Mouse (Mus musculus) forebrain, embryonic 16.5 days (tissue): ENCODE data around the gene Glmn. TPM values are rescaled to one million over a fixed set of nuclear protein-coding genes. Genes with fewer than 3 reads are reported as not detected.

Source experiments
- ATAC-seq: fragments of 200-750 bp; cut with Nextera tagmentation; 2 replicates; pipeline ENCODE4 v1.8.0; 2017; ENCODE audit warnings: mild to moderate bottlenecking, moderate library complexity
- H3K27ac ChIP-seq: fragments of 300-500 bp; sonication (generic); 2 replicates; pipeline ENCODE4 v1.5.1; 2014; ENCODE audit warnings: low read length, control low read depth
- H3K27me3 ChIP-seq: fragments of 300-500 bp; sonication (generic); replicated peaks from 2 replicates; pipeline ENCODE4 v1.6.1; 2014; ENCODE audit warnings: low read length; ENCODE audit not compliant: control insufficient read depth, insufficient read depth
- H3K36me3 ChIP-seq: fragments of 300-500 bp; sonication (generic); 2 replicates; pipeline ENCODE4 v1.6.1; 2014; ENCODE audit not compliant: control insufficient read depth, insufficient read depth
- H3K4me1 ChIP-seq: fragments of 300-500 bp; sonication (generic); replicated peaks from 2 replicates; pipeline ENCODE4 v1.6.1; 2014; ENCODE audit warnings: low read length; ENCODE audit not compliant: control insufficient read depth, insufficient read depth
- H3K4me2 ChIP-seq: fragments of 300-500 bp; sonication (generic); 2 replicates; pipeline ENCODE4 v1.6.1; 2014; ENCODE audit warnings: mild to moderate bottlenecking, low read length, control low read depth
- H3K4me3 ChIP-seq: fragments of 300-500 bp; sonication (generic); replicated peaks from 2 replicates; pipeline ENCODE4 v1.5.1; 2014; ENCODE audit warnings: mild to moderate bottlenecking, low read length, control low read depth
- H3K9ac ChIP-seq: fragments of 300-500 bp; sonication (generic); replicated peaks from 2 replicates; pipeline ENCODE4 v1.6.1; 2014; ENCODE audit warnings: low read depth, low read length, control low read depth
- H3K9me3 ChIP-seq: fragments of 300-500 bp; sonication (generic); 2 replicates; pipeline ENCODE4 v1.6.1; 2016; ENCODE audit warnings: low read length; ENCODE audit not compliant: control insufficient read depth
- WGBS: fragments of 180-500 bp; shearing (Covaris S2); extraction: QIAGEN DNeasy Blood & Tissue Kit; methylation state at CpG from one replicate; pipeline ENCODE4 v1.1.7; 2014; 5-methylcytosine and 5-hydroxymethylcytosine counted together
- polyA plus RNA-seq: library from polyadenylated mRNA; unstranded; fragments of >200 nt; fragmentation: Nextera tagmentation; extraction: Ambion mirVana; gene quantifications from 2 replicates; pipeline ENCODE4 v1.2.1, GENCODE M21; 2015

Glmn gene
- polyA plus RNA-seq, 1 experiment from 2014 or later, result 34.1 TPM

- peak overlapping the region; percentile 79 for H3K4me3 ChIP-seq
- peak overlapping the region; percentile 71 for H3K4me2 ChIP-seq
- H3K36me3 ChIP-seq, result peaks cover 2% of the 10 kb centered on the region; the same call in 1 of the 2 replicates
- WGBS, result 20% methylated on average over 4 of the region's 4 CpGs
- no peak overlapping the region; the same call in 1 of the 2 replicates for H3K27ac ChIP-seq
- no peaks in the 10 kb centered on the region for H3K27me3 ChIP-seq
- H3K9ac ChIP-seq, result peak overlapping the region; percentile 83
- H3K4me1 ChIP-seq, result peaks cover 11% of the 10 kb centered on the region
- no peak for ATAC-seq
- H3K9me3 ChIP-seq, result no peaks in the 10 kb centered on the region
Measured at GRCm38 (mm10) chr5:107598380-107598779, 692 bp upstream of the Glmn start.

DNA sequence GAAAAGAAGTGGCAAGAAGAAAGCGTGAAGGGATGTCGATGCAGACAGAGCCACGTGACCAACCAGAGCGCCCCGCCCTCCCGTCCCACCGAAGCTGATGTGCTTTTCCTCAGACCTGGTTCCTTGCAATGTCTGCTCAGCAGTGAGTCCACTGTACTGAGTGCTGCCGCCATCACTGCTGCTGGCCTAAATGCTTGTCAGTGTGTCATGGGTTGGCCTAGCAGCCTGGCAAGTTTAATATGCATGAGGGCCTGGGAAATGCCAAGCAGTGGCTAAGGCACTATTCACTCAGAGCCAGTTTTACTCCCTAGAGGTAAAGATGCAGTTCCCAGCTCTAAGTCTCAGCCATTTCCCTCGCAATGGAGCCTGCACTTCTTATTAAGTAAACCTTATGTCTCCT, 28.5 kb downstream of the Glmn start:
- 87% methylated on average over 9 of the region's 9 CpGs for WGBS
- H3K27ac ChIP-seq, result no peak overlapping the region

GRCm38 (mm10) chr5:107556969-107557368, 40.7 kb downstream of the Glmn start:
- Histone ChIP-seq H3K27ac (no peak overlapping the region), H3K36me3 (peaks cover 23% of the 10 kb centered on the region), H3K9ac (no peak overlapping the region), H3K27me3 (no peaks in the 10 kb centered on the region), H3K4me1 (no peaks in the 10 kb centered on the region), H3K9me3 (no peaks in the 10 kb centered on the region), H3K4me2 (no peak overlapping the region), H3K4me3 (no peak overlapping the region)
- 87% methylated on average over 3 of the region's 3 CpGs for WGBS
- ATAC-seq, result no peak

More for the DNA sequence above, 28.5 kb downstream of the Glmn start:
- H3K4me3 ChIP-seq, result no peak overlapping the region
- H3K4me1 ChIP-seq, result no peaks in the 10 kb centered on the region
- no peaks in the 10 kb centered on the region for H3K27me3 ChIP-seq
- no peaks in the 10 kb centered on the region for H3K9me3 ChIP-seq
- H3K36me3 ChIP-seq, result peaks cover 25% of the 10 kb centered on the region
- no peak overlapping the region for H3K4me2 ChIP-seq
- ATAC-seq, result peak; percentile 65
- no peak overlapping the region for H3K9ac ChIP-seq

GRCm38 (mm10) chr5:107554336-107554735, 43.4 kb downstream of the Glmn start:
- H3K36me3 ChIP-seq, result peaks cover 16% of the 10 kb centered on the region
- WGBS, result 89% methylated on average over 5 of the region's 5 CpGs
- no peak for ATAC-seq

DNA sequence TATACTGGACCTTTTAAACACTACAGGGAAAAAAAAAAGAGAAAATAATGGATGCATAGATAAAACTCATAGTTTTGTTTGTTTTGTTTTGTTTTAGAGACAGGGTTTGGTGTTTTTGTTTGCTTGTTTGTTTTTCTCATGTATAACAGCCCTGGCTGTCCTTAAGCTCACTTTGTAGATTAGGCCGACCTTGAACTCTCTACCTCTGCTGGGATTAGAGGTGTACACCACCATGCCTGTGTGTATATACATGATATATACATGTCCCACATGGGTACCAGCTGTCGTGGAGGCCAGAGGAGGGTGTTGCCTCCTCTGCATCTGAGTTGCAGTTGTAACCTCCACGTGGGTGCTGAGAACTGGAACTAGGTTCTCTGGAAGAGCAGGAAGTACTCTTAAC, 49.2 kb downstream of the Glmn start:
- ATAC-seq, result no peak
- no peaks in the 10 kb centered on the region for H3K9me3 ChIP-seq
- no peak overlapping the region for H3K4me2 ChIP-seq
- H3K27ac ChIP-seq, result no peak overlapping the region
- H3K4me3 ChIP-seq, result no peak overlapping the region
- no peak overlapping the region for H3K9ac ChIP-seq
- no peaks in the 10 kb centered on the region for H3K36me3 ChIP-seq
- H3K4me1 ChIP-seq, result no peaks in the 10 kb centered on the region
- WGBS, result 91% methylated on average over 3 of the region's 3 CpGs
- H3K27me3 ChIP-seq, result no peaks in the 10 kb centered on the region

More at GRCm38 (mm10) chr5:107554336-107554735, 43.4 kb downstream of the Glmn start:
- Histone ChIP-seq H3K4me2 (no peak overlapping the region), H3K4me3 (no peak overlapping the region), H3K4me1 (no peaks in the 10 kb centered on the region), H3K27me3 (no peaks in the 10 kb centered on the region), H3K9me3 (no peaks in the 10 kb centered on the region), H3K9ac (no peak overlapping the region), H3K27ac (no peak overlapping the region)

DNA sequence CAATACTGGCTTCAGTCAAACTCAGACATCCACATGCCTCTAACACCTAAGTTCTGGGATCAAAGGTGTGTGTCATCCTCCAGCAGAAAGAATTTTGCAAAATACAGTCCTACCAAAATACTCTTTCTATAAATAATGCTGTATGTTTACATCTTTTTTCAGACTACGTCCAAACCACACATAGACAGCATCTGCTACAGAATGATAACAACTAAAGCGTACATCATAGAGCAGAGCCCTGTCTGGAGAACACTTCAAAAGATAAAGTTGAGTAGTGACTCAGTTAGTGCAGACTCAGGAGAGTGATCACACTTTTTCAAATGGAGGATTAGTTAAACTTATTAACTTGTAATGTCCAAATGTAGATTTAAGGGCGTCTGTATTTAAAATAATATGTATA, 49.7 kb downstream of the Glmn start:
- Histone ChIP-seq H3K27me3 (no peaks in the 10 kb centered on the region), H3K4me2 (no peak overlapping the region), H3K4me1 (no peaks in the 10 kb centered on the region), H3K9ac (no peak overlapping the region), H3K36me3 (no peaks in the 10 kb centered on the region), H3K9me3 (no peaks in the 10 kb centered on the region), H3K4me3 (no peak overlapping the region), H3K27ac (no peak overlapping the region)
- 91% methylated on average over 3 of the region's 3 CpGs for WGBS
- ATAC-seq, result no peak

DNA sequence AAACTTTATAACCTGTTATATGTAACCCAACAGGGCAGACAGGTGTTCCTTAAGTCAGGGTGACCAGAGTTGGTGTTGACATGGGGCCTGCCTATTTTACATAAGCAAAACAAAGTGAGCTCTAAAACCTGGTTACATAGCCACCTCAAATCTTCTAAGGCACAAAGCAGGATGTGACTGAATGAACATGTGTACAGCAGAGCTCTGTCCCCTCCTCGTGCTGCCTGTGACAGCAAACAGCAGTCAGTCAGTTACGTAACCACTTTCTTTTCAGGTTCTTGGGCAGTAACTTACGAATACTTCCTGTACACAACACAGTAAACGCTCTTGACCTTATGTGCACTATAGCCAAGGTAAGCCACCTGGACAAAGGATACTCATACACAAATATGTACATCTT, 51.8 kb downstream of the Glmn start:
- H3K27me3 ChIP-seq, result no peaks in the 10 kb centered on the region
- H3K27ac ChIP-seq, result no peak overlapping the region
- H3K36me3 ChIP-seq, result no peaks in the 10 kb centered on the region
- H3K4me1 ChIP-seq, result peaks cover 4% of the 10 kb centered on the region
- H3K9me3 ChIP-seq, result no peaks in the 10 kb centered on the region
- ATAC-seq, result no peak
- H3K4me3 ChIP-seq, result no peak overlapping the region
- WGBS, result 81% methylated on average over 4 of the region's 4 CpGs
- no peak overlapping the region for H3K9ac ChIP-seq
- no peak overlapping the region for H3K4me2 ChIP-seq

DNA sequence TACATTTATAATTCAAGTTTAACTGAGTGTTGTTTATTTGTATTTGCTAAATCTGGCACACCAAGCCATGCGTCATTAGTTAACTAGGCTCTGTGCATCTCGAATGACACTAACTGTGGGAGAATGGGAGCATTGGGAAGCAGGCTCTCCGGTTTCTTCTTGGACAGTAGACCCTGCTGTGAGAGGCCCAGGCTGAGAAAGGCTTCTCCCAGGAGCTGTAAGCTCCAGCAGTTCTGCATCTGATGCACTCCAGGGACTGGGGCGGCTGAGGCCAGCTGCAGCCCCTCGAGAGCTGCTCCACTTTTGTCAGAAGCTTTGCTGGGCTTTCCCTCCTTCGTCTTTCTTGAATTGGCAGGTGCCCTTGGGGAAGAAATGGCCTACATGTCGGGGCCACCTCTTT, 56.0 kb downstream of the Glmn start:
- no peak overlapping the region for H3K4me2 ChIP-seq
- no peak for ATAC-seq
- H3K9me3 ChIP-seq, result no peaks in the 10 kb centered on the region
- peaks cover 4% of the 10 kb centered on the region for H3K4me1 ChIP-seq
- WGBS, result 17% methylated on average over 7 of the region's 7 CpGs
- H3K9ac ChIP-seq, result no peak overlapping the region
- H3K27me3 ChIP-seq, result no peaks in the 10 kb centered on the region
- H3K4me3 ChIP-seq, result no peak overlapping the region
- H3K27ac ChIP-seq, result no peak overlapping the region
- H3K36me3 ChIP-seq, result no peaks in the 10 kb centered on the region

DNA sequence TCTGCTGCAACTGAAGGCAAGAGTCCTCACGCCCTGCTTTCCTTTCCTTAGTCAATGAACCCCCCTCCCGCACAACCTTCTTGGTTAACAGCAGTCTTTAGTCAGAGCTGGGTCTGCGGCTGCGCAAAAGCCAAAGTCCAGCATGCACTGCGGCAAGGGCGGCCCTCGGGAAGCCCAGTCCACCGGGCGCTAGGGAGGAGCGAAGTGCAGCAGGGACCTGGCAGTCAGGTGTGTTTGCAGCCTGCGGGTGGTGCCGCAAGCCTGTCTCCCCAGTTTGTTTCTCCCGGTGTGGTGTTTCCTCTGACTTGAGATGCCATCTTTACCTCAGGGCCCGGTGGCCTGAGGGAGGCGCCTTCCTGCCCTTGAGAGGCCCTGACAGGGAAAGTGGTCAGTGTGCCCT, 63.1 kb downstream of the Glmn start, which contains the start of gene 1700028K03Rik:
TSS of gene 1700028K03Rik (plus strand) at position 129 of the 400 bp plus-strand sequence.
- ATAC-seq, result no peak
- Histone ChIP-seq H3K27me3 (no peaks in the 10 kb centered on the region), H3K27ac (no peak within 1 kb of the TSS), H3K9ac (no peak within 1 kb of the TSS), H3K4me2 (no peak within 1 kb of the TSS), H3K4me1 (no peaks in the 10 kb centered on the region), H3K4me3 (no peak within 1 kb of the TSS), H3K36me3 (no peaks in the 10 kb centered on the region), H3K9me3 (no peaks in the 10 kb centered on the region)
- 78% methylated on average over 15 of the region's 15 CpGs for WGBS

GRCm38 (mm10) chr5:107533590-107533989, 64.1 kb downstream of the Glmn start:
- Histone ChIP-seq H3K27me3 (no peaks in the 10 kb centered on the region), H3K9me3 (no peaks in the 10 kb centered on the region), H3K4me3 (no peak overlapping the region), H3K27ac (no peak overlapping the region), H3K4me1 (no peaks in the 10 kb centered on the region), H3K9ac (no peak overlapping the region), H3K36me3 (no peaks in the 10 kb centered on the region), H3K4me2 (no peak overlapping the region)
- WGBS, result 80% methylated on average over 2 of the region's 2 CpGs
- ATAC-seq, result no peak
